Mouse (Mus musculus) stomach, postnatal 0 days (tissue): ENCODE results near the gene Slc37a2.

Experiments used
- CTCF ChIP-seq: IDR thresholded peaks from 2 replicates; pipeline ENCODE4 v1.5.1; 2016; ENCODE audit warnings: antibody characterized with exemption, low read depth, mild to moderate bottlenecking, moderate library complexity
- EP300 ChIP-seq: optimal IDR thresholded peaks from 2 replicates; pipeline ENCODE3; 2016; ENCODE audit warnings: antibody characterized with exemption

DNA sequence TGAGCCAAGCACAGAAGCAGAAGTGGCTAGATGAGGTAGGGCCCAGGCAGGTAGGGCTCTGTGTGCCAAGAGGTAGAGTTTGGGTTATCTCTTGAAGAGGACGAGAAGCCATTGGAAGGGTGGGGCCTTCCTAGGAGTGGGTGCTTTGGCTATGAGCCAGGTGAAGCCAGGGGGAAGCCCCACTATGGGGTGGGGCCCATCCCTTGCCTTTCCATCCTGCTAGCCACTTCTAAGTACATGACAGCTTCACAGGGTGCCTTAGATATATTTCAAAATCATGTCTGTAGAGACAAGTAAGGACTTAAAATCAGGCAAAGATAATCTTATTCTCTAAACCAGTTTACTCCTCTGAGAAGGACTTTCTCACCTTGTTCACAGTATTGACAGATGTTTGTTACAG lies 10.9 kb downstream of the Slc37a2 start:
- TF ChIP-seq CTCF (no peak), EP300 (no peak)
